Mouse (Mus musculus): ENCODE measurements at regions not wholly inside any gene's neighbourhood (a gene's known extent, or its start where the extent isn't known, plus 50 kb on each side); places are given as distances from the start of the nearest gene placed in this dataset.

DNA sequence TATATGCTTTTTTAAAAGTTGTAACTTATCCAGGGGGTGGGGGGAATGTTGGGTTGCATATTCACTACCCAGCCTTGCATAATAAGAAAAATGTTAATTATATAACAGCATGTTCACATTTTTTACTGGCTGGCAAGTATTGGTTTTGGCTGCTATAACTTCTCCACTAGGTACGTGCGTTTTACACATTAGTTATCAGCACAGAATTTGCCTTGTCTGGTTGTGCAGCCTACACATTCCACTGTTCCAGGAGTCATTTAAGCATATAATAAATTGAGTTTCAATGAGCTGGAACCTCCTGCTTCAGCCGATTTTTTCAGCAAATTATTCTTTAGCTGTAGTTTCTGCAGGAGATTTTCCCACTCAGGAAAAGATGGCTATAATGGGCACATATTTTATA lies 1479.9 kb upstream of the Tenm2 start:
- H3K4me1 ChIP-seq = no peaks in the 10 kb centered on the region
- no peaks in the 10 kb centered on the region for H3K9me3 ChIP-seq (replicated peaks)
- no peak for ATAC-seq
- H3K4me3 ChIP-seq = no peak overlapping the region
- H3K27me3 ChIP-seq = no peaks in the 10 kb centered on the region
- WGBS = 85% methylated on average over 3 of the region's 3 CpGs
- H3K4me2 ChIP-seq = no peak overlapping the region
- no peaks in the 10 kb centered on the region for H3K36me3 ChIP-seq (ENCODE audit: poor library complexity, severe bottlenecking)
- no peak overlapping the region for H3K9ac ChIP-seq
- no peak overlapping the region for H3K27ac ChIP-seq

DNA sequence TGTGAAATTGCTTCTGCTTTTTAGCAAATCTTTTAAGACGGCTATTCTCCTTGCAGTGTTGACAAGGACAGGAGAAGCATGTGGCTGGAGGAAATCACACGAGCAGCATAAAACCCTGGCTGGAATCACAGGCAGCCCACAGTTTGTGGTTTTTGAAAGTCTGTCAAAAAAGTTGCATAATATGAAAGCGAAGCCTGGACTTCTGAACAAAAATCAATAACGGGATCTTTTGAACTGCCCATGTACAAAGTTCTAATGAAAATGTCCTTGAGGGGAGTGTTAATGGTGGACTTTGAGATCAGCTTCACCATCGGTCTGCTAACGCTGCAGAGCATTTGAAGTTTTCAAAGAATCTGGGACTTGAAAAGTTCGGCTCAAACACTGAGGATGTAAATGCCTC lies 1445.5 kb upstream of the Tenm2 start:
- no peaks in the 10 kb centered on the region for H3K36me3 ChIP-seq (ENCODE audit: poor library complexity, severe bottlenecking)
- H3K9ac ChIP-seq = no peak overlapping the region
- no peak overlapping the region for H3K27ac ChIP-seq
- no peak for ATAC-seq
- H3K4me3 ChIP-seq = no peak overlapping the region
- 16% methylated on average over 7 of the region's 7 CpGs for WGBS
- H3K9me3 ChIP-seq (replicated peaks) = no peaks in the 10 kb centered on the region
- no peak overlapping the region for H3K4me2 ChIP-seq
- no peaks in the 10 kb centered on the region for H3K27me3 ChIP-seq
- no peaks in the 10 kb centered on the region for H3K4me1 ChIP-seq

DNA sequence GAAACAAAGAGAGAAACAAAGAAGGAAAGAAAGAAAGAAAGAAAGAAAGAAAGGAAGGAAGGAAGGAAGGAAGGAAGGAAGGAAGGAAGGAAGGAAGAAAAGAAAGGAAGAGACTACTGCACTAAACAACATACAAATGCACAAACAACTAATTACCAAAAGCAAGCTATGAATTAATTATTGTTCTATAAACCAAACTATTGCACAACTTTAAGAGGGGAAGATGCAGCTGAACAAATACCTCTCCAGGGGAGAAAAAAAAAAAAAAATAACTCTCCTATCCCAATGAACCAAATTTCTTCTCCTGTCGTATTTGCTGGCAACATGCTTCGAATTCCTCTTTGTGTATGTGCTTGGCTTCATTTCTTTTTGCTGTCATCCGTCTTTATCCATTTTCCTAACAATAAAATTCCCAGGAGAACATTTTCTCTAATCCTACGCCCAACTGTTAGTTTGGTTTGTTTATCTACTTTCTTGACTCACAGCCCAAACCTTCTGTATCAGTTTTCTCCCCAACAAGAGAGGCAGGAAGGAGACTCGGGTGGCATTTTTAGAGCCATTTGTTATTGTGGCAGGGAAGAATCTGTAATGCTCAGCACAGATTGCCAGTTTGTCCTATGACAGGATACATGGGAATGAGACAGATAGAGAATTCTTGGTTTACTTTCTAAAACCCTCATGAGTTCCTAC lies 1437.7 kb upstream of the Tenm2 start:
- Histone ChIP-seq H3K4me1 (no peaks in the 10 kb centered on the region), H3K4me3 (no peak overlapping the region), H3K27ac (no peak overlapping the region), H3K36me3 (ENCODE audit: poor library complexity, severe bottlenecking) (no peaks in the 10 kb centered on the region), H3K27me3 (no peaks in the 10 kb centered on the region), H3K4me2 (no peak overlapping the region), H3K9ac (no peak overlapping the region), H3K9me3 (replicated peaks) (no peaks in the 10 kb centered on the region)
- ATAC-seq = no peak
- 76% methylated on average over 5 of the region's 5 CpGs for WGBS

Data from forebrain, embryonic 13.5 days (tissue).